Mouse (Mus musculus) natural killer cell, adult 2 months (primary cell): ENCODE data around the gene Golga4.
A peak's percentile ranks its signal among the peaks of the same experiment; 100 is the strongest.

ENCODE experiments used
- DNase-seq, 2 experiments: peaks; one replicate each; pipeline ENCODE4 v3.0.0; 2022; ENCODE audit warnings: low spot score in 2 of 2

The Golga4 gene

DNA sequence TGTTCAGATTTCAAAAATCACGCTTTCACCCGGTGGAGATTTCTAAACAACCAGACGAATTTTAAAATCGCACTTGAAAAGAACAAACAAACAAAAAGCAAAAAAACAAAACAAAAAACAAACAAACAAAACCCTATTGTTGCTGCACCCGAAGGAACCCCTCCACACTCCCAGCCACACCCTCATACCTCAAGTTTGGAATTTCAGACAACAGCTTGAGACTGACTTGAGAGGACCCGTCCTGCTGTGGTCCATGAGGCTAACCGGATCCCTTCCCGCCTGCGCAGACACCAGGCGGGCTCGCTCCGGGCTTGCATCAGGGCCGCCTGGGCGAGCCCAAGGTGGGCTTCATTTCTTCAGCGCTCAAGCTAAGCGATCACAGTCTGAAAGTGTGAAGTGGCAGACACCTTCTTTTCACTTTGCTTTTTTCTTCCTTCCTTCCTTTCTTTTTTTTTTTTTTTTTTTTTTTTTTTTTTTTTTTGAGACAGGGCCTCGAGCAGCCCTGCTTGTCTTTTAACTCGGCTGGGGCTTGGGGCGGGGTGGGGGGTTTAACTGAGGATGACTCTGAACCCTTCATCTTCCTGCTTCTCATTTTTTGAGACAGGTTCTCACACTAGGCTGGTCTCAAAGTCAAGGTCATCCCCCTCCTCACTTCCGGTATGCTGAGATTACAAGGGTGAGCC is 17.0 kb upstream of the Golga4 start:
- DNase-seq: no peak

DNA sequence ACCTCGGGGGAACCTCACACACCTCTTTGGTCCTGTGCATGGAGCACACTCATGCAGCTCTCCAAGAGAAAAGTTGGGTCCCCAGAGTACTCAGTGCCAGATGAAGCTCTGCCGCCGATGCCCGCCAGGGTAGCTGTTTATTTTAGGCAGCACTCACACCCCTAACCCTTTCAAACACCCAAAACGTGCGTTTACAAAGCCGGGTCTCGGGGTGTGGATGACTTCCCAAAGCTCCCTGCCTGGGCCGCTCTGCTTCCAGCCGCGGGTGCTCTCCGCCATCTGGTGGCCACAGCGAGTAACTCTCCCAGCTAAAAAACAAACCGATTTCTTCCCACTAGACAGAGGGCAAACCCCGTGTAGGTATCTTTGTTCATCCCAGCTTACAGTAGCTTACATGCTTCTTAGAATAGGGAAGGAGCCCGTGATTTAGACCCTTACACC is 16.5 kb upstream of the Golga4 start:
- peak; percentile 74 to 75 for DNase-seq

DNA sequence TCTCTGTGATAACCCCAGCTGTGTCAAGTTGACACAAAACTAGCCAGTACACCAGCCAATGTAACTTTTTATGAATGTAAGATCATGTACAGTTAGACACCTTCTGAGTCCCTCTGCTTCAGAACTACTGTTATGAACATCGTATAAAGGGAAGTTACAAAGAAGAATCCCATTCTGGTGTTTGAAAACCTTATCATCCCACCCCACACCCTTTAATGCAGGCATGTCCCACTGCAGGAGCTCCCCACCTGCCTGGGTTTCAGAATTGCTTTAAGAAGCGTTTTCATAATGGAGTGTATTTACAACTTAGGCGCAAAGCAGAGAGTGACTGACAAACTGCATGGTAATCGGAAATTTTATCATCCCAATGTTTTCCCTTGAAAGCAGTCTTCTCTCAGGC is 14.9 kb upstream of the Golga4 start:
- DNase-seq: no peak

DNA sequence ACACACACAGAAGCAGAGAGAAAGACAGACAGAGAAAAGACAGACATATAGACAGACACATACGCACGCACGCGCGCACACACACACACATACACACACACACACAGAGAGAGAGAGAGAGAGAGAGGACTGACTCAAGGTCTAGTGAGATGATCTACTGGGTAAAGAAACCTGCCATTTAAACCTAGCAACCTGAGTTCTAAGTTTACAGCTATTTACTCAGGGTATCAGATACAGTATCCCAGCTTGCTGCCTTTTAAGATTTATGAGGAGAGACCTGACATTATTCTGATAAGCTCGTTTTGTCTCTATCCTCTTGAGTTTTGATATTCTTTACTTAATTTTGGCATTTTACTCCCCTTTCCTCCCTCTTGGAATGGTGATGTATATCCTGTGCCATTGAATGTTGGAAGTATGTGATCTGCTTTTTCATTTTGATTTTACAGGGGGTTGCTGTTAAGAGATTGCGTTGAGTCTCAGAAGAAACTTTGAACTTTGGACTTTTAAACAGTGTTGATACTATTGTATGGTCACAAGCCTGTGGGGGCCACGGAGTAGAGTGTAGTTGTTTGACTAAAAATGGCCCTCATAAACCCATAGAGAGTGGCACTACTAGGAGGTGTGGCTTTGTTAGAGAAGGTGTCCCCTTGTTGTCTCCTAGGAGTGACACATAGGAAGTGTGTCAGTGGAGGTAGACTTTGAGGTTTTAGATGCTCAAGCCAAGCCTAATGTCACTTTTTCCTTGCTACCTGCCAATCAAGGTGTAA is 13.0 kb upstream of the Golga4 start:
- no peak for DNase-seq

DNA sequence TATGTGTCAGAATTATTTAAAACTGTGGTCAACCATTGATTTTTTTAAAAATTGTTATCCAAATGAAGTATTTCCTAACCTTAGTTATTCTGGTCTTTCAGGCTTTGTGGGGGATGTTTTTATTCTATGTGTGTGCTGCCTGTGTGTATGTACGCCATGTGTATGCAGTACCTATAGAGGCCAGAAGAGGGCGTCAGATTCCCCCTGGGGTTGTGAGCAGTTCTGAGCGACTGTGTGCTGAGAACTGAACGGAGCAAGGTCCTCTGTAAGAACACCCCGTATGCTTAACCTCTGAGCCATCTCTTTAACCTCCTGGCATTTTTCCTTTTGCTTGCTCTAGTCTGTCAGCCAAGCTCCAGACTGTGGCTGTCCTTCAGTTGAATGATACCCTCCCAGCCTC is 12.0 kb upstream of the Golga4 start:
- DNase-seq: no peak

DNA sequence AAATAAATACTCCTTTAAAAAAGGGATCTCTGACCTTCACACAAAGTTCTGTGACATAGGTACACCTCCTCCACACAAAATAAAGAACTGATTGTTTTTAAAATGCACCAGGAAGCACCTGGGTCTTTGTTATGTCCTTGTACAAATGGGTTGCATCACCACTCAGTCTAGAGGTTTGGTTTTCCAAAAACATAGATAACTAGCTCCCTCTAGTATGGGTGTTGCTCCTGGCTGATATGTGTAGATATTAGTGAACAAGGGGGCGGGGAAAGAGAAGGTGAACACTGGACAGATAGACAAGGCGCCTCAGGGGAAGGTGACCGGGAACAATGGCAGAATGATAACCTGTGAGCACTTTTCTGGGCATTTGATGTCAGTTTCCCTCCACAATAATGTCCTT is 10.1 kb upstream of the Golga4 start:
- DNase-seq: no peak

DNA sequence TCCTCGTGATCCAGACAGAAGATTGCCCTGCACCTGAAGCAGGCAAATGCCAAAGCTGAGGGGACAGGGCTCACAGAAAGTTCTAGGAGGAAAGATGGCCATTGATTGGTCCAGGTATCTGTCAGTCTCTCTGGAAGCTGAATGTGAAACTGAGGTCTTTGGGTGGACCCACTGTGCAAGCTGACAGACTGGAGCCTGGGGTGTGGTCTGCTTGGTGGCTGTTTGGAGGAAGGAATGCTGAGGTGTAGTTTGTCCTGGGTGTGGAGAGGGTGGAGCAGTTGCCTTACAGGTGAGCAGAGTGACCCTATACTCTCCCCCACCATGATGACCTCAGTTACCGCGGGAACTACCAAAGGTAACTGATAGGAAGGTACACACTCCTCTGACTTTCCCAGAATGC is 9.1 kb upstream of the Golga4 start:
- no peak for DNase-seq

DNA sequence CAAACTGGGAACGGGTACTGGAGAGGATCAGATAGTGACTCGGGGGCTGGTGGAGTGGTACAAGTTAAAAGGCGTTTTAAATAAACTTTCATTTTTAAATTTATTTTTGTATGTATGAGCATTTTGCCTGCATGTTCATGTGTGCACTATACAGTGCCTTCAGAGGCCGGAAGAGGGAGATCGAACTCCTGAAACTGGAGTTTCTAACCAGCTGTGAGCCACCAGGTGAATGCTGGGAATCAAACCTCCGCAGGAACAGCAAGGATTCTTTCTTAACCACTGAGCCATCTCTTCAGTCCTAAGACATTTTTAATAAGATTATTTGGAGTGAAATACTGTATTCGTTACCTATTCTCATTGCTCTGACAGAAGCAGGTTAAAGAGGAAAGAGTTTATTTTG is 8.0 kb upstream of the Golga4 start:
- DNase-seq: no peak

DNA sequence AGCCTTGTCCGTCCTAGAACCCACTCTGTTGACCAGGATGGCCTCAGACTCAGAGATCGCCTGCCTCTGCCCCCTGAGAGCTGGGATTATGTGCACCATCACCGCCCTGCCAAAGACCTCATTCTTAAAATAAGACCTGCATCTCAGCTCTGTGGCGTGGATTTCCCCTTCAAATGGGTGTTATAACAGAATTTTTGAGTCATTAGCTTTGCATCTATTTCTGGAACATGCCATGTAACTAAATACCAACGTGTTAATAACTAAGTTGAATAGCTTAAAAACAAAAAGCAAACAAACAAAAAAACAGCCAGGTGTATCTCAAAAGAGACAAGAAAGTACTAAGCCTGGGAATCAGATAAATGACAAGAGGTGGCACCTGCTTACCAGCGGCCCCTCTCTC is 5.1 kb upstream of the Golga4 start:
- DNase-seq: no peak

DNA sequence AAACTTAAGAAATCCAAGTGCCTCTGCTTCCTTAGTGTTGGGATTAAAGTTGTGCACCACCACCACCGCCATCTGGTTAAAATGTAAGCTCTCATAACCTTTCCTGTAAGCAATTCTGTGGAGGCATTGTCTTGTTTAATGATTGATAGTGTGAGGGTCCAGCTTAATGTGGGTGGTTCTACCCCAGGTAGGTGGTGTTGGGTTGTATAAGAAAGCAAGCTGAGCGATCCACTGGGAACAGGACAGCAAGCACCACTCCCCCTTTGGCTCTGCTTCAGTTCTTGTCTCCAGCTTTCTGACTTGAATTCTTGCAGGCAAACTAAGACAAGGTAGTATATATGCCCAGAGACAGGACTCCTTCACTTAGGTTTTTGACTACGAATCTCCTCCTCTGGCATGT is 1.4 kb upstream of the Golga4 start:
- no peak for DNase-seq

DNA sequence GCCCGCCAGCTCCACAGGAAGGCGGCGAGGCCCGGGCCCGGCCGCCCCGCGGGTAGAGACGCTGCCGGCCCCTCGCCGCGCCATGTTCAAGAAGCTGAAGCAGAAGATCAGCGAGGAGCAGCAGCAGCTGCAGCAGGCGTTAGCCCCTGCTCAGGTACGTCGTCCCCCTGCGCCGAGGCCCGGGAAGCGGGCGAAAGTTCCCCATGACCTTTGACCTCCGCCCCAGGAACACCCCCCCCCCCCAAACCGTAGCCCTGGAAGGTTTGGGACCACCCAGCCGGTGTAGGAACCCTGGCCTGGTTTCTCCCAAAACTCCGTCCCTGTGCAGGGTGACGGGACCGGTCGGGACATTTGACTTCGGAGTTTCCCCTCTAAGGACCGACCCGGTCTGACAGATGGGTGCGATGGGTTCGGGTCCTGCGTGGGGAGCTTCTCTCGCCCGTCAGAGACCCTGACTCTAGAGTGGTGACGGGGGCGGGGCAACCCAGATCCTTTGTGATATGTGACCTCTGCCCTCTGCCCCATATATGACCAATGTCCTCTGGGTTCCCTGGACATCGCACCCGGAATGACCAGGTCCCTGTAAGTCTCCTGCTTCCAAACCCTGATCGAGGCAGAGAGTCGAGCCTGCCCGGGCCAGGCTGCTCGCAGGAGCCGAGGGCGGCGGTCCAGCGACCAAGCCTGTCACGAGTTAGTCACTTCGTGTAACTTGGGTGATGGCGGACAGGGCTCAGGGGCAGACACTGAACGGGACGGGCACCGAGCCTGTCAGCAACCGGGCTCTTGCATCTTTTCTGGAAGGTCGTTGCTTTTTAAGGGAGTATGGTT is 551 bp downstream of the Golga4 start:
- DNase-seq: peak; percentile 48 to 49

DNA sequence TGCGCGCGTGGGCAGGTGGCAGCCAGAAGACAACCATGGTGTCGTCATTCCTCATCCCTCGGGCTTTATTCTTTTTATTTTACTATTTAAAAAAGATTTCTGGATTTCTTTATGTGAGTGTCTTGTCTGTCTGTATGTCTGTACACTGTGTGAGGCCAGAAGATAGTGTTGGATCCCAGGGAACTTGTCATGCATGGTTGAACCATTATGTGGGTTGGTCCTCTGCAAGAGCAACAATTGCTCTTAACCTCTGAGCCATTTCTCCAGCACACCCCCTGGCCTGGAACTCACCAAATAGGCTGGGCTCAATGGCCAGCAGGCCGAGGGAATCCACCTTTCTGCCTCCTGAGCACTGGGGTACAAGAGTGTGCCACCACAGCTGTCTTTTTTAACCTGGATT is 1.5 kb downstream of the Golga4 start:
- DNase-seq: no peak

DNA sequence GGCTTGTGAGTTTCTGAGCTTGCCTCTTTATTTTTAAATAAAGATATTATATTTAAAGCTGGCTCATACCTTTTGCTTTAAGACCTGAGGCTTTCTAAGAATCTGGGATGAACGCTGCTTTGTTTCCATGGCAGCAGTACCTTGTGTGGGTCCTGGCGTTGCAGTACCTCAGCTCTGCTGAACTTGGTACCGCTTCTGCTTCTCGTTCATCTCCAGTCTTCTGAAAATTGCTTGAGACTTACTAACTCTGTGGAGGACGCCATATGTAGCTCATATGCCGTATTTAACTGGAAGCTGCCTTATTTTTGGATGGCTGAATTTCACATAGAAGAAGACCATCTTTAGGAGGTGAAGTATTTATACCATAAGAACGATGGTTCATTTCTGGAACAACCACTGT is 2.5 kb downstream of the Golga4 start:
- DNase-seq: no peak

DNA sequence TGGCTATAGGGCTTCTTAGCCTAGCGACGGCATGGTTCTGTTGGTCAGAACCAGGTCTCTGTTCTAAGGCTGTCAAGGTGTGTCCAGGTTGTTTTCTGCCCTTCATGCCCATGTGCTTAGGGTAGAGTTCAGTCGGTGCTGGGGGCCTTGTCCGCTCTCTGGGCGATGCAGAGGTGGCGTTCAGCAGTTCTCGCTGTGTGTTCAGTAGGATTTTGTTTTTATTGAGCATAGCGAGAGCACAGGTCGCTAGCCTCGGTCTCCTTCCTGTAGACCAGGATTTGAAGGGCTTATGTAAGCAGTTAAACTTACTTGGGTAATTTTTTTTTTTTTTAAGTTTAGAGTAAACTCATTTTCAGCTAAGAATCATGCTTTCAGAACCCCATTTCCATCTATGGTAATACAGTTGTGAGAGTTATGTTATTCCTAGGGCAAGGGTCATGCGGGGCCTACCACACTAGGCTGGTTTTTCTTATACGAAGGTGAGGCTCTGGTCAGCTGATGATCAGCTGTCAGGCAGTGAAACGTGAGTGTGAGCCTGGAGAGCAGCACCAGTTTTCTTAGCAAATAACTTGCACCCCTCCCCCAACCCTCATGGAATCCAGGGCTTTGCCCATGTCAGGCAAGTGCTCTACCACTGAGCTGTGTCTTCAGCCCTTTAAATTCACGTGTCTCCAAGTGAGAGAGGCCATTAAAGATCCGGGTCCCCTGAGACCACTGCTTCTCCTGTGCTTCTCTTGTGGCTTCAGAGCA is 5.0 kb downstream of the Golga4 start:
- no peak for DNase-seq

DNA sequence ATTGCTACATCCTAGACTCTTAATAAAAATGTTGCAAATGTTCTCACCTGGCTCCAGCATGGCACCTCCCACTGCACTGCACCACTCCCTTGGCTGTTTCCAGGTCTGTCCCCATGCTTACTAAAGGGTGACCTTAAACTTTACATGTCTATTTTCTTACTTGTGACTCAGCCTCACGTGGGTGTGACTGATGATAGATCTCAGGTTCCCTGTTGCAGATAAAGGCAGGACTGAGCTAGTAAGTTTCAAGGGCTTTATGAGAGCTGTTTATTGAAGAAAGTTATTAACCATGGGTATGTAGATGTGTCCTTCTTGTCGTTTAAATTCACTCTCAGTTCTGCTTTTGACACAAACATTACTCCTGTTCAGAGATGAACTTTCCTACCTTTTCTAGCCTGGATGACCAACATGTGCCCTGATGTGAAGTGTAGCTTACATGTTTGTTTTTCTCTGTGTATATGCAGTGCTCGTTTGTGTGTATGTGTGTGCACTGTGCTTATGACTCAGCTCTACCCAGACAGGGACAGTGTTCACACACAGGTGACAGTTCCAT is 6.7 kb downstream of the Golga4 start:
- peak; percentile 51 to 61 for DNase-seq

DNA sequence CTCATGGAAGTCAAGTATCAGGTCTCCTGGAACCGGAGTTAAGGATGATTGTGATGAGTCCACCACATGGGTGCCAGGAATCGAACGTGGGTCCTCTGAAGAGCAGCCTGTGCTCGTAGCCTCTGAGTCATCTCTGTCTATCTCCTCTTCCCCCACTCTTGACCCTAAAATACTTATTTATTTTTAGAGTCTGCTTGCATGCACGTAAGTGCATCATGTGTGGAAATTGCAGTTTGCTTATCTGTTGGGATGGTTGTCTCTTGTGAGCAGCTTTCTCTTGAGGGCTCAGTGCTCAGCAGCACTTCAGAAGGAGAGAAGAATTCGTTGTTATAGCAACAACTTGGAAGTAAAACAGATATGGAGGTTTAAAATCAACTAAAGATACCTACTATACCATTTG is 9.4 kb downstream of the Golga4 start:
- no peak for DNase-seq

DNA sequence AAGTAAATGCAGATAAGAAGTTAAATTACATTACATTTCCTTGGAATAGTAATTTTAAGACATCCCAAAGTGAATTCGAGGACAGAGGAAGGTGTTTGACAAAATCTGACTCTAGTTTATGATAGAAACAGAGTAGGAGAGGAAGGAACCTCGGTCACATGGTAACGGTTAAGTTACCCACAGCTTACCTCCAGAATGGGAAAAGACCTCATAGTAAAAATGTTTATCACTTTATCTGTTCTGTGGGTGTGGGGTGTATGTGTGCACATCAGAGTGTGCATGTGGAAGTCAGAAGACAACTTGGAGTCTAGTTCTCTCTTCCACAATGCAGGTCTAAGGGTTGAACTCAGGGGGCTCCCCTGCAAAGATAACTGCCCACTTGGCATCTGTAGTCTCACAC is 10.1 kb downstream of the Golga4 start:
- DNase-seq: no peak

DNA sequence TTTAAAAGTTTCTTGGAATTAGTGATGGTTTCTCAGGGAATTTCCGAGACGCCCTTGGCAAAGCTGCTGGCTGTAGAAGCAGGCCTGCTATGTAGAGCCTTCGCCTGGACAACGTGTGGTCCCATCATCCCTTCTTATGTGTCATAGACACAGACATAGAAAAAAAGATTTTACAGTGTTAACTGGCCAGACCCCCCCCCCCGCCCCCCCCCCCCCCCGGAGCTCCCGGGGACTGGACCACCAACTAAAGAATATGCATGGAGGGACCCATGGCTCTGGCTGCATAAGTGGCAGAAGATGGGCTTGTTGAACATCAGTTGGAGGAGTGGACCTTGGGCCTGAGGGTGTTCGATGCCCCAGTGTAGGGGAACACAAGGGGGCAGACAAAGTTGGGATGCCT is 11.6 kb downstream of the Golga4 start:
- DNase-seq: no peak

DNA sequence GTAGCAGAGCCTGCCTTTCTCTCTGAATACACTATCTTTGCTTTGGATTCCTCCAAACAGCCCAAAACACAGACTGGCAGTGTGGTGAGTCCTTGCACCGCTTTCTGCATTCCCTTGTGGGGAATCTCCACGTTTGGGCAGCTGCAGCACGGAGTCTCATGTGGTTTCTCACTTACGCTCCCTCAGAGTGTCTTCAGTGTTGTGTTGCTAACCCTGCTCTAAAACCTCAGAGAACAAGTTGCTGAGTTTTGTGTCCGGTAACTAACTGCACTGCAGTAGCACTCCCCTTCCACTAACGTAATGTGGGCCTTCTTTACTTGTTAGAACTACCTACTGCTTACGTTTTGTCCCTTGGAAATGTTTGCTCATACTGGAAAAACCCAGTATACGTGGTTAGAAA is 13.0 kb downstream of the Golga4 start:
- DNase-seq: peak; percentile 39 to 69

DNA sequence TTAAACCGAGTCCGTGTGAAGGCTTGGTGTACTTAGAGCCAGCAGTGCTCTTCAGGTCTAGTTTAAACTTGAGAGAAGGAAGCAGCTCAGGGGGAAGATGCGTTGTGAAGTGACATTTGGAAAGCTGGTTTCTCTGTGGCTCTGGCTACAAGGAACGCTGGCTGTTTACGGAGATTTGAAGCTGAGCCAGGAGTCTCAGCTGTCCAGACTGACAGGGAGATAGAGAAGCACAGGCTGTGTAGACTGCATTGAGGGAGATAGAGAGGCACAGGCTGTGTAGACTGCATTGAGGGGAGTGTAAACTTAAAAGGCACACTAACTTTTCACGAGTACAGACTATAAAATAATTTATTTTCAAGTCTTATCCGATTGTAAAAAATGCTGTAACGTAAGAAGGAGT is 13.9 kb downstream of the Golga4 start:
- no peak for DNase-seq

DNA sequence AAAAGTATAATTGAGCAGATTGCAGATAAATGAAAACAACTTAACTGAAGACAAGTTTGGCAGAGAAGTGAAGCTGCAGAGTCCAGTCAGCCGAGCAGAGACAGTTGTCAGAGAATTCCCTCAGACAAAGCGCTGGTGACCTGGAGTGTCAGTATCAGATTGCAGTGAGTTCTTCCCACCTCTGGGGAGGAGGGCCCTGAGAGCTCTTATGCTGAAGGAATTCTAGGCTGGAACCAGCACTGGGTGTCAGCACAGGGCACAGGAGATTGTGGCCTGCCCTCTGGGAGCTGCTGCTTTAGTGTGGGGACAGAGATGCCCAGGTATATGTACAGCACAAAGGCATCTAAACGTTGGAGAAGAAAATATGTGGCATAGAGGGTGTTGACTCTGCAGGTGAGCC is 14.8 kb downstream of the Golga4 start:
- DNase-seq: no peak

DNA sequence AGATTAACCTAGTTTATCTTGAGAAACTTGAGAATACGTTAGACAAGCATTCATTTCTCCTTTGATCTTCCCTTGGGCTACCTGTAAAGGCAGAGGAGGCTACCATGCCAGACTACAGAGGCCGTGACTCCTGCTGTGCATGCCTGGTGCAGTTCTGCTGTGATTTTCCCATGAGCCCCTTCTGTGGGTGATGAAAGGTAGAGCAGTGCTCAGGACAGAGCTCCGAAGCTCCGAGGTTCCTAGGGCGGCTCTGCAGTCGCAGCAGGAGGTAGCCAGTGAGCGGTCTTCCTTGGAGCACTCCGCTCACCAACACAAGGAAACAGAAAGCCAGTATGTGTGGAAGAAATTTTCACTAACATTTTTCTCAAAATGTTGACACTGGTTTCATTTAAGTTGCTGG is 15.6 kb downstream of the Golga4 start:
- DNase-seq: no peak
